Mouse (Mus musculus) myocyte (in vitro differentiated cells): Measurements from ENCODE around the gene Gm17571.

Source experiments
- MAX ChIP-seq: IDR thresholded peaks from one replicate; pipeline ENCODE4 v1.6.1; 2011; ENCODE audit warnings: low read depth, mild to moderate bottlenecking, control low read depth
- POLR2A ChIP-seq: IDR thresholded peaks from one replicate; pipeline ENCODE4 v1.6.1; 2011; ENCODE audit warnings: low read depth, mild to moderate bottlenecking, control low read depth, moderate library complexity; ENCODE audit not compliant: insufficient read length

GRCm38 (mm10) chr9:13483199-13484068 is 36.9 kb upstream of the Gm17571 start:
- TF ChIP-seq POLR2A (no peak), MAX (no peak)
